Mouse (Mus musculus) limb, embryonic 13.5 days (tissue): ENCODE measurements around the gene Cd300ld4. TPM values are rescaled to one million over a fixed set of nuclear protein-coding genes. Genes with fewer than 3 reads are reported as not detected.

Experiments used
- polyA plus RNA-seq: library from polyadenylated mRNA; unstranded; fragments of >200 nt; fragmentation: Nextera tagmentation; extraction: Ambion mirVana; gene quantifications from 2 replicates; pipeline ENCODE4 v1.2.1, GENCODE M21; 2015

The Cd300ld4 gene
- polyA plus RNA-seq, 1 experiment from 2014 or later, result not detected

Other genes starting within 250 kb of the Cd300ld4 start
- 1.7 TPM in 2 replicates for gene Btbd17, start 231.1 kb downstream of the Cd300ld4 start, polyA plus RNA-seq
- not detected in 2 replicates for gene Gpr142, start 228.1 kb downstream of the Cd300ld4 start, polyA plus RNA-seq
- 56.2 and 60.0 TPM in 2 replicates for gene Gprc5c, start 175.9 kb downstream of the Cd300ld4 start, polyA plus RNA-seq
- 1.6 and 1.9 TPM in 2 replicates for gene Cd300a, start 137.0 kb downstream of the Cd300ld4 start, polyA plus RNA-seq
- 0.14 and 0.19 TPM in 2 replicates for gene Cd300lb, start 92.6 kb downstream of the Cd300ld4 start, polyA plus RNA-seq
- gene Cd300c, start 57.9 kb downstream of the Cd300ld4 start, polyA plus RNA-seq, result not detected in 2 replicates
- 0.14 TPM in 1 of 2 replicates, not detected in the other for gene Cd300ld, start 37.1 kb downstream of the Cd300ld4 start, polyA plus RNA-seq
- gene Cd300c2, start 25.1 kb downstream of the Cd300ld4 start, polyA plus RNA-seq, result 1.7 and 2.2 TPM in 2 replicates
- not detected in 2 replicates for gene Cd300ld2, start 10.8 kb downstream of the Cd300ld4 start, polyA plus RNA-seq
- not detected in 2 replicates for gene Cd300ld5, start 10.8 kb upstream of the Cd300ld4 start, polyA plus RNA-seq
- gene Cd300ld3, start 21.4 kb upstream of the Cd300ld4 start, polyA plus RNA-seq, result not detected in 2 replicates
- 0.09 and 0.23 TPM in 2 replicates for gene Cd300e, start 35.2 kb upstream of the Cd300ld4 start, polyA plus RNA-seq
- 1.4 and 1.6 TPM in 2 replicates for gene Rab37, start 64.4 kb upstream of the Cd300ld4 start, polyA plus RNA-seq
- gene Cd300lf, start 107.0 kb upstream of the Cd300ld4 start, polyA plus RNA-seq, result 0.09 TPM in 1 of 2 replicates, not detected in the other
- gene Slc9a3r1, start 136.3 kb upstream of the Cd300ld4 start, polyA plus RNA-seq, result 20.6 and 23.4 TPM in 2 replicates
- 10.9 and 11.4 TPM in 2 replicates for gene Tmem104, start 160.5 kb upstream of the Cd300ld4 start, polyA plus RNA-seq
- 25.7 and 26.2 TPM in 2 replicates for gene Nat9, start 160.8 kb upstream of the Cd300ld4 start, polyA plus RNA-seq
- 0.05 and 0.09 TPM in 2 replicates for gene Grin2c, start 240.2 kb upstream of the Cd300ld4 start, polyA plus RNA-seq